Mouse (Mus musculus) embryo, embryonic 11 days (tissue): ENCODE measurements around the gene Lnx1.

Experiments used
- DNase-seq: peaks from one replicate; pipeline ENCODE4 v3.0.0-alpha.2; 2015

Gene Lnx1

GRCm38 (mm10) chr5:74600010-74600409 is 102.7 kb downstream of the Lnx1 start:
- DNase-seq, result no peak

GRCm38 (mm10) chr5:74593147-74593546 is 109.6 kb downstream of the Lnx1 start:
- DNase-seq, result peak; percentile 74

- DNase-seq, result peak; percentile 28
These were observed 111.3 kb downstream of the Lnx1 start for GRCm38 (mm10) chr5:74591413-74591812.

- no peak for DNase-seq
These were observed 113.6 kb downstream of the Lnx1 start for GRCm38 (mm10) chr5:74589133-74589532.

GRCm38 (mm10) chr5:74571767-74572166 is 130.9 kb downstream of the Lnx1 start:
- no peak for DNase-seq

DNA sequence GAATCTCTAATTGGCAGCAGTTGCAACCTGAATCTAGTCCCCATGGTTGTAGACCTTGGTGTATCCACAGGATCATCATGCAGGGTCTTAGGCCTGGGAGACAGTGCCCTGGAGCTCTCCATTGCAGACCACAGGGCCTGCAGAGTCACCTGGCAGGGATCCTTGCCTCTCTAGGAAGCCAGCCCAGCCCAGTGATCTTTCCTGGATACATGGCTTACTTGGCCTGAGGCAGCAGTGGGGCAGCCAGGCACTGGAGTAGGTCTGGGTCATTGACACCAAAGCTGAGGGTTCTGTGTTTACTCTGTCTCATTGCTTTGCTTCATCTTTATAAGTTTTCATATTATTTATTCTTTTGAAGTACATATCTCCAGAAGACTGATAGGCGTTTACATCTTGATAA is 141.6 kb downstream of the Lnx1 start:
- DNase-seq, result no peak

DNA sequence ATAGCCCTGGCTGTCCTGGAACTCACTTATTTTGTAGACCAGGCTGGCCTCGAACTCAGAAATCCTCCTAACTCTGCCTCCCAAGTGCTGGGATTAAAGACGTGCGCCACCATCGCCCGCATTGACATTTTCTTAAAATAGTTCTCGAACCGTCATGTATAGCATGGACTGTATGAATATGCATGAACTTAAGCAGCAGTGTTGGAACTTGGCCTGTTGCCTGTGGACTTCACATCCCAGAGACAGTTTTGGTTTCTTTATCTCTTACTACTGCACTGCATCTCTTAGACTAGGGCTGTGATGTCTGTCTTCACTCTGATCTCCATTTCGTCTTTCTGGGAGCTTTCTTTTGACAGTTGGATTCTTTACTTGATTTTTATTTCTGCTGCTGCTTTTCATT is 153.1 kb downstream of the Lnx1 start:
- no peak for DNase-seq

DNA sequence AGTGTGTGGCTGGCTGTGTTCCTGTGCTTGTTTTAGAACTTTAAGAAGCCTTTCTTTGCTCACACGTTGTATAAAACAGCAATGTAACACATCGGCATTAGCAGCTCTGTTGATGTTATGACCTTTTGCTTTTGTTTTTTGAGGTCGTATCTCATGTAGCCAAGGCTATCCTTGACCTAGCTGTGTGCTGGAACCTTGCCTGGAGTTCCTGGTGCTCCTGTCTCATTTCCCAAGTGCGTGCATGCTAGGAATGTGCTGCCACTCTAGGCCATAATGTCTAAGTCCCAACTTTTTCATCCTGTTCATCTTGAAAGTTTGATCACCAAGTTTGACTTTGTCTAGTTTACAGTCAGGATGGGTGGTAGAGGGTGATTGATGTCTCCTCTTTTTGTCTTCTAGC is 157.1 kb downstream of the Lnx1 start:
- no peak for DNase-seq
